Mouse (Mus musculus) erythroblast, embryonic 14.5 days (primary cell): ENCODE measurements around the gene Runx3. TPM values are rescaled to one million over a fixed set of nuclear protein-coding genes. Genes with fewer than 3 reads are reported as not detected.

Source experiments
- H3K27me3 ChIP-seq: 2 replicates; pipeline ENCODE4 v1.6.1; 2012; ENCODE audit warnings: inconsistent platforms; ENCODE audit not compliant: control insufficient read depth
- H3K36me3 ChIP-seq: 2 replicates; pipeline ENCODE4 v1.6.1; 2012; ENCODE audit warnings: mild to moderate bottlenecking, inconsistent platforms; ENCODE audit not compliant: control insufficient read depth
- H3K4me1 ChIP-seq: 2 replicates; pipeline ENCODE4 v1.6.1; 2012; ENCODE audit warnings: inconsistent platforms; ENCODE audit not compliant: control insufficient read depth
- H3K4me3 ChIP-seq: replicated peaks from 2 replicates; pipeline ENCODE3; 2012; ENCODE audit warnings: moderate library complexity, mild to moderate bottlenecking, inconsistent platforms
- H3K9me3 ChIP-seq: 2 replicates; pipeline ENCODE4 v1.6.1; 2012; ENCODE audit warnings: low read length, inconsistent platforms, mixed read lengths; ENCODE audit not compliant: control insufficient read depth
- GATA1 ChIP-seq: IDR thresholded peaks from 2 replicates; pipeline ENCODE4 v1.6.1; 2012; ENCODE audit warnings: low read length, inconsistent platforms, mixed read lengths
- TAL1 ChIP-seq: IDR thresholded peaks from 3 replicates; pipeline ENCODE4 v1.6.1; 2012; ENCODE audit warnings: low read length, inconsistent platforms, mixed read lengths
- polyA plus RNA-seq: library from polyadenylated mRNA; stranded (reverse); fragments of >175 nt; gene quantifications from 2 replicates; pipeline ENCODE4 v1.2.3, GENCODE M21; 2012

Gene Runx3
- polyA plus RNA-seq, 1 experiment = 0.61 TPM

- H3K4me3 ChIP-seq = no peak overlapping the region
- H3K4me1 ChIP-seq = peaks cover 4% of the 10 kb centered on the region
- TF ChIP-seq GATA1 (no peak), TAL1 (no peak)
- no peaks in the 10 kb centered on the region for H3K9me3 ChIP-seq
- peaks cover 49% of the 10 kb centered on the region for H3K27me3 ChIP-seq
- peaks cover 2% of the 10 kb centered on the region; the same call in 1 of the 2 replicates for H3K36me3 ChIP-seq
Observed at GRCm38 (mm10) chr4:135158724-135159409, 38.4 kb downstream of the Runx3 start.

- no peaks in the 10 kb centered on the region for H3K9me3 ChIP-seq
Observed at GRCm38 (mm10) chr4:135159663-135160062, 39.2 kb downstream of the Runx3 start.

GRCm38 (mm10) chr4:135160168-135160567 is 39.7 kb downstream of the Runx3 start:
- no peak for TF ChIP-seq GATA1
- TF ChIP-seq TAL1 = no peak
- Histone ChIP-seq H3K27me3 (peaks cover 36% of the 10 kb centered on the region), H3K9me3 (no peaks in the 10 kb centered on the region), H3K36me3 (peaks cover 2% of the 10 kb centered on the region; the same call in 1 of the 2 replicates), H3K4me3 (no peak overlapping the region), H3K4me1 (peaks cover 4% of the 10 kb centered on the region)

More at GRCm38 (mm10) chr4:135159663-135160062, 39.2 kb downstream of the Runx3 start:
- no peak overlapping the region for H3K4me3 ChIP-seq
- TF ChIP-seq TAL1 (no peak), GATA1 (no peak)
- H3K36me3 ChIP-seq = peaks cover 2% of the 10 kb centered on the region; the same call in 1 of the 2 replicates
- H3K4me1 ChIP-seq = peaks cover 4% of the 10 kb centered on the region
- H3K27me3 ChIP-seq = peaks cover 41% of the 10 kb centered on the region

- Histone ChIP-seq H3K36me3 (peaks cover 2% of the 10 kb centered on the region; the same call in 1 of the 2 replicates), H3K4me3 (no peak overlapping the region), H3K9me3 (no peaks in the 10 kb centered on the region), H3K27me3 (peaks cover 35% of the 10 kb centered on the region), H3K4me1 (peaks cover 8% of the 10 kb centered on the region)
- TF ChIP-seq GATA1 = no peak
- TF ChIP-seq TAL1 = no peak
Observed at GRCm38 (mm10) chr4:135161441-135161840, 41.0 kb downstream of the Runx3 start.

GRCm38 (mm10) chr4:135165761-135166160 is 45.3 kb downstream of the Runx3 start:
- Histone ChIP-seq H3K36me3 (peaks cover 2% of the 10 kb centered on the region; the same call in 1 of the 2 replicates), H3K27me3 (peaks cover 33% of the 10 kb centered on the region), H3K9me3 (no peaks in the 10 kb centered on the region), H3K4me3 (no peak overlapping the region), H3K4me1 (peaks cover 33% of the 10 kb centered on the region)
- TF ChIP-seq GATA1 (no peak), TAL1 (no peak)

- Histone ChIP-seq H3K27me3 (peaks cover 33% of the 10 kb centered on the region), H3K4me3 (no peak overlapping the region), H3K36me3 (peaks cover 2% of the 10 kb centered on the region; the same call in 1 of the 2 replicates), H3K9me3 (no peaks in the 10 kb centered on the region), H3K4me1 (peaks cover 42% of the 10 kb centered on the region)
- no peak for TF ChIP-seq GATA1
- no peak for TF ChIP-seq TAL1
Observed at GRCm38 (mm10) chr4:135166413-135167225, 46.2 kb downstream of the Runx3 start.

GRCm38 (mm10) chr4:135167816-135168527 is 47.5 kb downstream of the Runx3 start:
- H3K36me3 ChIP-seq = peaks cover 2% of the 10 kb centered on the region
- H3K4me1 ChIP-seq = peaks cover 48% of the 10 kb centered on the region
- peaks cover 33% of the 10 kb centered on the region for H3K27me3 ChIP-seq
- no peak for TF ChIP-seq TAL1
- no peak for TF ChIP-seq GATA1
- H3K4me3 ChIP-seq = no peak overlapping the region
- no peaks in the 10 kb centered on the region for H3K9me3 ChIP-seq

DNA sequence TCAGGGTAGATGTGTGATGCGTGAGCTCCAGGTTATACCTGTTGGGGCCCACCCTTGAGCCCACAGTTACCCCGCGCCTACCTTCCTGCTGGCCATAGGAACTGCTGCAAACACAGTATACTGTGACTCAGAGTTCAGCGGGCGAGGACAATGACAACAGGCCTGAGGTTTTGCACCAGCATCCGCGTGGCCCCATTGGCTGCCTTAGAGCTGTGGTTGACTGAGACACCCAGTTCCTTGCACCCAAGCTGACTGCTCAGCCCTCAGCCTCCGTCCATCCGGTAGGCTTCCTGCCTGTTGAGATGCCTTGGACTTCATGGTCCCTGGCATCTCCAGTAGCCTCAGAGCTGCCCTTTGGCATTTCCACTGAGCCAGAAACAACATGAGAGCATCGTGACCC is 48.6 kb downstream of the Runx3 start:
- H3K9me3 ChIP-seq = no peaks in the 10 kb centered on the region
- H3K4me3 ChIP-seq = no peak overlapping the region
- peaks cover 33% of the 10 kb centered on the region for H3K27me3 ChIP-seq
- H3K36me3 ChIP-seq = no peaks in the 10 kb centered on the region; the same call in 1 of the 2 replicates
- peaks cover 48% of the 10 kb centered on the region for H3K4me1 ChIP-seq
- TF ChIP-seq GATA1 (no peak), TAL1 (no peak)

DNA sequence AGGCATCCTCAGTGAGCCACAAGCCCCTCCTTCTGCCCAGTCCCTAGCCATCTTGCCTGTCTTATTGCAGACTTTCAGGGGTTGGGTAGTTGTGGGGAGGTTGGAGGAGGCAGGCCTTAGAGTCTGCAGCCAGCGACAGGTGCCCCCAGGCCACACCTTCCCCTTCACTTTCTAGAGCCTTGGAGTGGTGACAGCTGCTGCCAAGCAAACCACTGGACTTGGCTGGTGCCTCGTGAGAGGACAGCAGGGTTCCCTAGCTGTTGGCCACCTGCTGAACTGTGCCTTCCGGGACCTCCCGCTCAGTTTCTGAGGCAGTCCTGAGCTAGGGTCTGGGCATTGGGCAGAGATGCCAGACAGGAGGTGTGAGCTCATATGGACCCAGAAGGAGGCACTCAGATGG is 49.0 kb downstream of the Runx3 start:
- H3K36me3 ChIP-seq = no peaks in the 10 kb centered on the region; the same call in 1 of the 2 replicates
- H3K4me1 ChIP-seq = peaks cover 48% of the 10 kb centered on the region
- H3K27me3 ChIP-seq = peaks cover 33% of the 10 kb centered on the region
- H3K4me3 ChIP-seq = no peak overlapping the region
- no peak for TF ChIP-seq GATA1
- no peak for TF ChIP-seq TAL1
- H3K9me3 ChIP-seq = no peaks in the 10 kb centered on the region
